29 mouse cellular contexts compared by ENCODE assay signal in the genomic region with DNA sequence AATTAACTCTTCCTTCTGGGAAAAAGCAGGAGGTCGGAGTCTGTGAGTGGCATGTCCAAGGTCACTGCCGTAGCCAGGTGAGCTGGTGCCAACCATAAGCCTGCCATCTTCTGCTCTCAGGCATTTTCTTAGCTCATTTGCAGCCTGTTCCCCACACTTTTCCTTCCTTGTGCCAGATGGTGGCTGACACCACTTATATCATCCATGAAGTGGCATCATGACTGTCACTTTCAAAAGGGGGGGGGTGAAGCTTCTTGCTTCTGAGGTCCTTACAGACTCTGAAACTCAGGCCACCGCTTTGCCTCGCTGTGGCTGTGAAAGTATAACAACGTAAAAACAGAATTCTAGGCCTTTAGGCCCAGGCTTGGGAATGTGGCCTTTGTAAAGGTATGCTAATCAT. TPM values are rescaled to one million over a fixed set of nuclear protein-coding genes. Genes with fewer than 3 reads are reported as not detected.
DNase-seq lines count a peak whose midpoint lies in the region; ATAC-seq lines count a peak whose summit lies in the region.
"Had no signal": no experiment of that assay in that cellular context is flagged by ENCODE, and none has a peak within 500 bp of the region (broad histone marks: within the 10 kb centered on the region; RNA-seq: fewer than 3 reads in every experiment).

No protein-coding gene starts in this region.

- no peaks in the 10 kb centered on the region for H3K36me3 ChIP-seq in intestine, embryonic 16.5 days (ENCODE audit: control insufficient read depth, insufficient read depth, low read length)
- H3K36me3 ChIP-seq in intestine, embryonic 15.5 days: no peaks in the 10 kb centered on the region
- no peaks in the 10 kb centered on the region for H3K36me3 ChIP-seq in kidney, embryonic 15.5 days
- H3K36me3 ChIP-seq: embryonic facial prominence, embryonic 10.5 days; embryonic facial prominence, embryonic 15.5 days; heart, embryonic 13.5 days; hindbrain, embryonic 15.5 days; midbrain, embryonic 13.5 days; neural tube, embryonic 13.5 days had no signal

- DNase-seq in testis, postnatal 10 days (ENCODE audit: low spot score): peak; percentile 26
- DNase-seq in testis, postnatal 14 days (ENCODE audit: low spot score): no peak
- peak; percentile 77 for DNase-seq in ZHBTc4 (ENCODE audit: low read depth, low spot score)
- peak; percentile 40 for DNase-seq in yolk sac, embryonic 10.5 days (ENCODE audit: low spot score)
- DNase-seq in cerebellum, postnatal 36 days: no peak
- DNase-seq: adrenal gland, postnatal 14 days; cerebellum, adult 18-20 months; gastrocnemius, postnatal 36 days; heart, postnatal 10 days; kidney, adult 8-10 months; kidney, postnatal 10 days; layer of hippocampus, adult 9-11 months; liver; lung, adult 2 months; lung, postnatal 10 days had no signal

- ATAC-seq in intestine, embryonic 16.5 days: peak; percentile 31; the same call in 1 of the 2 replicates
- no peak for ATAC-seq in intestine, embryonic 15.5 days
- ATAC-seq in kidney, embryonic 15.5 days (replicated peaks; ENCODE audit: low FRiP score): no peak
- ATAC-seq: forebrain, embryonic 13.5 days; inflammation-experienced regulatory T-cells, adult 6 months; midbrain, embryonic 13.5 days had no signal

- H3K27me3 ChIP-seq in intestine, embryonic 16.5 days (replicated peaks; ENCODE audit: control insufficient read depth, insufficient read depth, low read length): no peaks in the 10 kb centered on the region
- H3K27me3 ChIP-seq in intestine, embryonic 15.5 days (replicated peaks): no peaks in the 10 kb centered on the region
- no peaks in the 10 kb centered on the region for H3K27me3 ChIP-seq in kidney, embryonic 15.5 days
- H3K27me3 ChIP-seq: embryonic facial prominence, embryonic 15.5 days; forebrain, embryonic 13.5 days; heart, embryonic 13.5 days; hindbrain, embryonic 15.5 days; midbrain, embryonic 13.5 days; neural tube, embryonic 13.5 days had no signal

- no peak overlapping the region for H3K4me2 ChIP-seq in intestine, embryonic 16.5 days (ENCODE audit: low read depth, low read length)
- H3K4me2 ChIP-seq in intestine, embryonic 15.5 days (replicated peaks): no peak overlapping the region
- no peak overlapping the region for H3K4me2 ChIP-seq in kidney, embryonic 15.5 days
- H3K4me2 ChIP-seq: embryonic facial prominence, embryonic 15.5 days; forebrain, embryonic 13.5 days; heart, embryonic 13.5 days; hindbrain, embryonic 15.5 days; midbrain, embryonic 13.5 days; neural tube, embryonic 13.5 days had no signal

- H3K9ac ChIP-seq in intestine, embryonic 16.5 days (ENCODE audit: low read depth, low read length): no peak overlapping the region
- no peak overlapping the region for H3K9ac ChIP-seq in intestine, embryonic 15.5 days
- no peak overlapping the region for H3K9ac ChIP-seq in kidney, embryonic 15.5 days
- H3K9ac ChIP-seq: embryonic facial prominence, embryonic 15.5 days; forebrain, embryonic 13.5 days; heart, embryonic 13.5 days; hindbrain, embryonic 15.5 days; liver, embryonic 14.5 days; midbrain, embryonic 13.5 days; neural tube, embryonic 13.5 days had no signal

- no peaks in the 10 kb centered on the region for H3K4me1 ChIP-seq in intestine, embryonic 16.5 days (ENCODE audit: control insufficient read depth, insufficient read depth, low read length)
- no peaks in the 10 kb centered on the region for H3K4me1 ChIP-seq in intestine, embryonic 15.5 days (replicated peaks)
- no peaks in the 10 kb centered on the region for H3K4me1 ChIP-seq in kidney, embryonic 15.5 days
- H3K4me1 ChIP-seq: embryonic facial prominence, embryonic 15.5 days; forebrain, embryonic 13.5 days; hindbrain, embryonic 15.5 days; midbrain, embryonic 13.5 days; neural tube, embryonic 13.5 days had no signal

- no peaks in the 10 kb centered on the region for H3K9me3 ChIP-seq in intestine, embryonic 16.5 days (ENCODE audit: control insufficient read depth, low read length)
- no peaks in the 10 kb centered on the region for H3K9me3 ChIP-seq in intestine, embryonic 15.5 days
- H3K9me3 ChIP-seq in kidney, embryonic 15.5 days (replicated peaks): no peaks in the 10 kb centered on the region
- H3K9me3 ChIP-seq: embryonic facial prominence, embryonic 10.5 days; embryonic facial prominence, embryonic 15.5 days; forebrain, embryonic 13.5 days; heart, embryonic 13.5 days; hindbrain, embryonic 15.5 days; midbrain, embryonic 13.5 days; neural tube, embryonic 13.5 days had no signal

- H3K27ac ChIP-seq in intestine, embryonic 16.5 days (ENCODE audit: low read length): no peak overlapping the region
- H3K27ac ChIP-seq in intestine, embryonic 15.5 days: no peak overlapping the region
- H3K27ac ChIP-seq in kidney, embryonic 15.5 days: no peak overlapping the region
- H3K27ac ChIP-seq: embryonic facial prominence, embryonic 10.5 days; embryonic facial prominence, embryonic 15.5 days; forebrain, embryonic 13.5 days; heart, embryonic 13.5 days; hindbrain, embryonic 15.5 days; liver, embryonic 14.5 days; macrophage; midbrain, embryonic 13.5 days; neural tube, embryonic 13.5 days had no signal

- H3K4me3 ChIP-seq in intestine, embryonic 16.5 days (ENCODE audit: low read length): no peak overlapping the region
- no peak overlapping the region for H3K4me3 ChIP-seq in intestine, embryonic 15.5 days (replicated peaks)
- H3K4me3 ChIP-seq in kidney, embryonic 15.5 days (replicated peaks): no peak overlapping the region
- H3K4me3 ChIP-seq: embryonic facial prominence, embryonic 10.5 days; embryonic facial prominence, embryonic 15.5 days; forebrain, embryonic 13.5 days; heart, adult 2 months; heart, embryonic 13.5 days; hindbrain, embryonic 15.5 days; midbrain, embryonic 13.5 days; neural tube, embryonic 13.5 days had no signal

- WGBS in intestine, embryonic 16.5 days: 75% methylated on average over 5 of the region's 5 CpGs
- WGBS in intestine, embryonic 15.5 days: 77% methylated on average over 5 of the region's 5 CpGs
- 89% methylated on average over 5 of the region's 5 CpGs for WGBS in kidney, embryonic 15.5 days

RNA-seq across cellular contexts. Expression of gene Sccpdh, which starts 16.8 kb away (rescaled TPM):
- polyA plus RNA-seq in intestine, embryonic 16.5 days (2015; fragmentation: Nextera tagmentation; extraction: Ambion mirVana): 47.1 and 49.8 TPM in 2 replicates
- polyA plus RNA-seq in intestine, embryonic 15.5 days (2015; fragmentation: Nextera tagmentation; extraction: Ambion mirVana): 45.1 and 51.8 TPM in 2 replicates
- 73.1 and 74.8 TPM in 2 replicates for polyA plus RNA-seq in kidney, embryonic 15.5 days (2015; fragmentation: Nextera tagmentation; extraction: Ambion mirVana)

Comparison
In these comparisons a context has a peak if more than half of its experiments do, and no peak if none do; other contexts are left out.
1. DNase-seq: peak in testis, postnatal 10 days (single experiment), ZHBTc4 (single experiment) and yolk sac, embryonic 10.5 days (single experiment); none in testis, postnatal 14 days (single experiment) and cerebellum, postnatal 36 days (0 of 2).